Mouse (Mus musculus) E14TG2a.4 (cell line): ENCODE measurements around the gene Ankzf1.
A peak's percentile ranks its signal among the peaks of the same experiment; 100 is the strongest.

ENCODE experiments used
- H3K27me3 ChIP-seq: 2 replicates; pipeline ENCODE4 v1.6.1; 2014; ENCODE audit warnings: low read length, control low read depth; ENCODE audit not compliant: insufficient read depth
- H3K36me3 ChIP-seq: 2 replicates; pipeline ENCODE4 v1.6.1; 2014; ENCODE audit warnings: low read length, control low read depth; ENCODE audit not compliant: insufficient read depth
- H3K4me1 ChIP-seq: replicated peaks from 2 replicates; pipeline ENCODE4 v1.6.1; 2014; ENCODE audit warnings: low read depth, low read length, control low read depth
- H3K4me3 ChIP-seq: replicated peaks from 2 replicates; pipeline ENCODE4 v1.5.1; 2014; ENCODE audit warnings: mild to moderate bottlenecking, low read length
- H3K9me3 ChIP-seq: 2 replicates; pipeline ENCODE4 v1.6.1; 2014; ENCODE audit warnings: low read length, control low read depth
- CTCF ChIP-seq: conservative IDR thresholded peaks from 2 replicates; pipeline ENCODE4 v1.5.1; 2014; ENCODE audit warnings: low read length
- NANOG ChIP-seq: IDR thresholded peaks from 2 replicates; pipeline ENCODE4 v1.6.1; 2014; ENCODE audit warnings: borderline replicate concordance, low read length, mixed read lengths
- POU5F1 ChIP-seq: IDR thresholded peaks from 2 replicates; pipeline ENCODE4 v1.6.1; 2014; ENCODE audit warnings: low read length, borderline replicate concordance

The Ankzf1 gene

DNA sequence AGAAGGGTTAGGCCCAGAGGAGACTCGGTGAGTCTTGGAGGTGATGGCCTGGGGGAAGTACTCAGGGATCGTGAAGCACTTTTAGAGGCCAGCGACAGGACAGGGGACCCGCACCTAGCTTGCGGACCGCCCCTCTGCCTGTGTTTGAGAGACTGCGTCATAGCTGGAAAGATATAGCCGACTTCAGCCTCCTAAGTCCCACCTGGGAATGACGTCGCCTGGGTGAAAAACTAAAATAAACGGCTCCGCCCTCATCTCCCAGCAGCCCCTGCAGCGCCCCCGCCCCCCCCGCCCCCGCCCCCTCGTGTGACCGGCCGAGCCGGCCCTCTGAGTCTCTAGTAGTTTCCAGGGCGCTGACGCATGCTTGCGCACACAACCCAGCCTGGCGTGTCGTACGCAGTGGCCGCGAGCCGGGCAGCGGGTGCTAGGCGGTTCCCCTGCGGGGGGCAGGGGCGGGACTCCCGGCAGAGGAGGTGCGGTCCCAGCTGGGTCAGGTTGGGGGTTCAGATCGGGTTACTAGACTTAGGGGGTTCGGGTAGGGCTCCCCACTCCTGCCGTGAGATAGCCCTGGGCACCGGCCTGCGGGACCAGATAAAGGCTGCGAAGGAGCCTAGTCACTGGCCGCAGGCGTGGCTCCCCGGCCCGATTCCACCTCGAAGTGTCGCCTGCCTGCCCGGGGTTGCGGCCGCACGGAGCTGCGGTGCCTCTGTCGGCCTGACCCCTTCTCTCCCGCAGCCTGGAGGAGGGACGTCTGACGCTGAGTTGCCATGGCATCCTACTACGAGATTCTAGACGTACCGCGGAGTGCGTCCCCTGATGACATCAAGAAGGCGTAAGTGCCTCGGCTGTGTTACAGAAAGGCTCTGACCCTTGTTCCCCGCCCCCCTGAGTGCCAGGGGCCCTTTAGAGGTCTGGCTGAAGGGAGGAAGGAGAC is 44.4 kb downstream of the Ankzf1 start, which contains the start of gene Dnajb2:
Gene Dnajb2 (plus strand): TSS at position 290 of the 934 bp plus-strand sequence.
- TF ChIP-seq CTCF (no peak), POU5F1 (no peak), NANOG (no peak)
- peak within 1 kb of the TSS; percentile 87 for H3K4me3 ChIP-seq
- H3K4me1 ChIP-seq: peaks cover 64% of the 10 kb centered on the region
- peaks cover 8% of the 10 kb centered on the region for H3K27me3 ChIP-seq
- H3K9me3 ChIP-seq: no peaks in the 10 kb centered on the region
- peaks cover 26% of the 10 kb centered on the region for H3K36me3 ChIP-seq

DNA sequence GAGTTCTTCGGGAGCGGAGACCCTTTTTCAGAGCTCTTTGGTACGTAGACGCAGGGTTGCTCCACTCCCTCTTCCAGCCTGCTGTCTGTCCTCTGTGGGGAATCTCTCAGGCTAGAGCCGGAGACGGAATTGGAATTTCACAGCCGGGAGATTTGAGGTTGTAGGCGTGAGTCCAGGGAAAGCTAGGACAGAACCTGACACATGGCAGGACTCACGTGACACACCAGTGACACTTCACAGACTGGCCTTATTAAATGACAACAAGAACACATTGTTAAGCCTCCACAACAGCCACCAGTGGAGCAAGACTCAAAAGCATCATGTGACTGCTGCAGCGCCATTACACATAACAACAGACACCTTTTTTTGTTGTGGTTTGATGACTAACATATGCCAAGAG is 47.6 kb downstream of the Ankzf1 start:
- Histone ChIP-seq H3K9me3 (no peaks in the 10 kb centered on the region), H3K4me3 (peak overlapping the region; percentile 7; the same call in 1 of the 2 replicates), H3K4me1 (peaks cover 58% of the 10 kb centered on the region), H3K27me3 (peaks cover 8% of the 10 kb centered on the region), H3K36me3 (peaks cover 50% of the 10 kb centered on the region)
- TF ChIP-seq POU5F1: no peak
- TF ChIP-seq NANOG: no peak
- no peak for TF ChIP-seq CTCF

DNA sequence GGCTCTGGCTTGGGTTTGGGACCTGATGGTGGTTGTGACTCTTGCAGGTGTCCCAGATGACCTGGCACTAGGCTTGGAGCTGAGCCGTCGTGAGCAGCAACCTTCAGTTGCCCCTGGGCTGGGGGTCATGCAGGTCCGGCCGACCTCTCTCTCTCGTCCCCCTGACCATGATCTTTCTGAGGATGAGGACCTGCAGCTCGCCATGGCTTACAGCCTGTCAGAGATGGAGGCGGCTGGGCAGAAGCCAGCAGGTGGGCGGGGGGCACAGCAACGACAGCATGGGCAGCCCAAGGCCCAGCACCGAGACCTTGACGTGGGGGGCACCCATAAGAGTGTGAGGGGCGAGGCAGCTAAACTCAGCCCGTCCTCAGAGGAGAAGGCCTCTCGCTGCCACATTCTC is 51.5 kb downstream of the Ankzf1 start:
- H3K4me1 ChIP-seq: peaks cover 75% of the 10 kb centered on the region
- no peaks in the 10 kb centered on the region for H3K27me3 ChIP-seq
- H3K4me3 ChIP-seq: no peak overlapping the region
- no peak for TF ChIP-seq POU5F1
- no peak for TF ChIP-seq NANOG
- TF ChIP-seq CTCF: no peak
- no peaks in the 10 kb centered on the region for H3K9me3 ChIP-seq
- H3K36me3 ChIP-seq: peaks cover 51% of the 10 kb centered on the region

DNA sequence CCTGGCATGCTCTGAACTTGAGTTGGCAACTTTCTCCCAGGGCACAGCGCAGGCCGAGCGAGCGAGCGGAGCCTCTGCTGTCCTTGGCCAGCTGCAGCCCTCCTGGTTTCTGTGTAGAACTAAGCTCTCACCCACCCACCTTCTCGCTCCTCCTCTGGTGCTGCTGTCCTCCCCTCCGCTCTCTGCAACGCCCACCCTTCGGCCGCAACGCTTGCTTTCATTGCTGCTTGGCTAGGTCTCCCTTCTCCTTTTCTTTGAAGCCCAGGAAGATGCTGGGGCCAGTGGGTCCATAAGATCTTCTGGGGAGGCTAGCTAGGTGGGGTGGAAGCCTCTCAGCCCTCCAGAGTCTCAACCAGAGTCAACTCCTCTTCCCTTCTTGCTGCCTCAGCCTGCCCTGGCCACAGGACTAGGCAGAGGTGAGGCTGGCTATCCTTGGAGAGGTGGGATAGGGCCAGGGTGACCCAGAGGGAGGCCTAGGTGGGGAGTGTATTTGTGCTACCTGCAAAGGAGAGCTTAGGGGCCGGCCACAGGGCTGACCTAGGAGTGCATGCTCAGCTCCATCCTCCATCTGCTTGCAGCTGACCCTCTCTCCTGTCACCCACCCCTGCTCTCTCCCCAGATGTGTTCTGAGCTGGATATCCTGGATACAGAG is 52.4 kb downstream of the Ankzf1 start:
- 0 out of 2 replicates have a peak overlapping the region, but pooled peaks have one; percentile 29 for H3K4me3 ChIP-seq
- peaks cover 70% of the 10 kb centered on the region for H3K4me1 ChIP-seq
- no peak for TF ChIP-seq NANOG
- TF ChIP-seq POU5F1: no peak
- TF ChIP-seq CTCF: no peak
- no peaks in the 10 kb centered on the region for H3K9me3 ChIP-seq
- H3K36me3 ChIP-seq: peaks cover 47% of the 10 kb centered on the region
- no peaks in the 10 kb centered on the region for H3K27me3 ChIP-seq

- 0 out of 2 replicates have a peak overlapping the region, but pooled peaks have one; percentile 29 for H3K4me3 ChIP-seq
- H3K4me1 ChIP-seq: peaks cover 64% of the 10 kb centered on the region
- H3K27me3 ChIP-seq: no peaks in the 10 kb centered on the region
- peaks cover 42% of the 10 kb centered on the region for H3K36me3 ChIP-seq
- H3K9me3 ChIP-seq: no peaks in the 10 kb centered on the region
- TF ChIP-seq CTCF: no peak
- TF ChIP-seq POU5F1: no peak
- no peak for TF ChIP-seq NANOG
Measured at GRCm38 (mm10) chr1:75244836-75245235, 52.9 kb downstream of the Ankzf1 start.

- Histone ChIP-seq H3K4me3 (peak overlapping the region; percentile 29; the same call in 1 of the 2 replicates), H3K9me3 (no peaks in the 10 kb centered on the region), H3K36me3 (peaks cover 24% of the 10 kb centered on the region), H3K4me1 (peaks cover 71% of the 10 kb centered on the region), H3K27me3 (peaks cover 1% of the 10 kb centered on the region; the same call in 1 of the 2 replicates)
- no peak for TF ChIP-seq CTCF
- TF ChIP-seq NANOG: no peak
- TF ChIP-seq POU5F1: no peak
Measured at GRCm38 (mm10) chr1:75247071-75247930, 55.4 kb downstream of the Ankzf1 start.

GRCm38 (mm10) chr1:75248041-75248772 is 56.3 kb downstream of the Ankzf1 start:
- Histone ChIP-seq H3K36me3 (peaks cover 18% of the 10 kb centered on the region), H3K9me3 (no peaks in the 10 kb centered on the region), H3K4me1 (peaks cover 77% of the 10 kb centered on the region), H3K4me3 (0 out of 2 replicates have a peak overlapping the region, but pooled peaks have one; percentile 29), H3K27me3 (peaks cover 4% of the 10 kb centered on the region; the same call in 1 of the 2 replicates)
- TF ChIP-seq NANOG: no peak
- TF ChIP-seq CTCF: no peak
- TF ChIP-seq POU5F1: no peak
